Mouse (Mus musculus): ENCODE measurements around the gene Eif2a.

GRCm38 (mm10) chr3:58517800-58518199 lies 7.8 kb upstream of the Eif2a start:
- no peak for TF ChIP-seq CTCF (conservative IDR thresholded peaks at IDR 0.05; ENCODE audit: low read length)
- TF ChIP-seq POU5F1 (IDR thresholded peaks at IDR 0.05; ENCODE audit: borderline replicate concordance, low read length): no peak
- no peak for TF ChIP-seq NANOG (IDR thresholded peaks at IDR 0.05; ENCODE audit: borderline replicate concordance, low read length)

Measured in E14TG2a.4 (cell line).